Mouse (Mus musculus) liver, embryonic 14.5 days (tissue): ENCODE data around the gene Rab4a. TPM values are rescaled to one million over a fixed set of nuclear protein-coding genes. Genes with fewer than 3 reads are reported as not detected.
A peak's percentile ranks its signal among the peaks of the same experiment; 100 is the strongest.

Experiments
- ATAC-seq: fragments of 200-750 bp; cut with Nextera tagmentation; 2 replicates; pipeline ENCODE4 v1.8.0; 2017; ENCODE audit warnings: moderate number of reproducible peaks, mild to moderate bottlenecking, moderate library complexity; ENCODE audit not compliant: insufficient read depth
- DNase-seq, 3 experiments: peaks; one replicate each; pipeline ENCODE4 v3.0.0-alpha.2; 2012 to 2013; ENCODE audit warnings: low read depth in 3 of 3, low spot score in 3 of 3
- H3K27ac ChIP-seq: fragments of 300-500 bp; sonication (generic); 2 replicates; pipeline ENCODE4 v1.5.1; 2014; ENCODE audit warnings: moderate library complexity, mild to moderate bottlenecking, control low read depth, inconsistent platforms
- H3K27me3 ChIP-seq: fragments of 300-500 bp; sonication (generic); 2 replicates; pipeline ENCODE4 v1.6.1; 2014; ENCODE audit warnings: mild to moderate bottlenecking, low read length, moderate library complexity; ENCODE audit not compliant: control insufficient read depth, insufficient read depth
- H3K36me3 ChIP-seq: fragments of 300-500 bp; sonication (generic); replicated peaks from 2 replicates; pipeline ENCODE4 v1.6.1; 2014; ENCODE audit warnings: low read depth; ENCODE audit not compliant: control insufficient read depth, insufficient read depth
- H3K4me1 ChIP-seq, 2 experiments: fragments of 200-500 bp in 1 of 2; fragments of 300-500 bp in 1 of 2; sonication (generic) in 1 of 2; replicated peaks; 2 replicates each; pipeline ENCODE4 v1.6.1; 2012 to 2014; ENCODE audit warnings: antibody characterized with exemption in 1 of 2, inconsistent platforms in 1 of 2, low read length in 1 of 2; ENCODE audit not compliant: control insufficient read depth in 2 of 2, insufficient read depth in 2 of 2
- H3K4me2 ChIP-seq: fragments of 300-500 bp; sonication (generic); 2 replicates; pipeline ENCODE4 v1.6.1; 2014; ENCODE audit warnings: low read depth, mild to moderate bottlenecking, control low read depth, moderate library complexity
- H3K4me3 ChIP-seq, 2 experiments: fragments of 200-500 bp in 1 of 2; fragments of 300-500 bp in 1 of 2; sonication (generic) in 1 of 2; 2 replicates each; pipeline ENCODE4 v1.5.1; 2012 to 2014; ENCODE audit warnings: low read depth in 2 of 2, low read length in 2 of 2, mild to moderate bottlenecking in 2 of 2, control low read depth in 1 of 2, inconsistent platforms in 1 of 2, moderate library complexity in 1 of 2; ENCODE audit not compliant: insufficient read depth in 1 of 2
- H3K9ac ChIP-seq: fragments of 300-500 bp; sonication (generic); replicated peaks from 2 replicates; pipeline ENCODE4 v1.6.1; 2014; ENCODE audit warnings: mild to moderate bottlenecking, control low read depth, moderate library complexity
- H3K9me3 ChIP-seq: fragments of 300-500 bp; sonication (generic); 2 replicates; pipeline ENCODE4 v1.6.1; 2016; ENCODE audit warnings: low read length, mixed read lengths; ENCODE audit not compliant: control insufficient read depth
- CTCF ChIP-seq: IDR thresholded peaks from 2 replicates; pipeline ENCODE4 v1.5.1; 2016; ENCODE audit warnings: antibody characterized with exemption, low read depth, control low read depth
- EP300 ChIP-seq: IDR thresholded peaks from 2 replicates; pipeline ENCODE4 v1.6.1; 2016; ENCODE audit warnings: antibody characterized with exemption, low read depth
- WGBS: fragments of 180-500 bp; shearing (Covaris S2); extraction: QIAGEN DNeasy Blood & Tissue Kit; methylation state at CpG from one replicate; pipeline ENCODE4 v1.1.7; 2014; ENCODE audit not compliant: insufficient replicate concordance; 5-methylcytosine and 5-hydroxymethylcytosine counted together
- polyA plus RNA-seq, 2 experiments: library from polyadenylated mRNA; depleted of rRNA in 1 of 2; stranded (reverse) in 1 of 2; unstranded in 1 of 2; fragments of >200 nt; fragmentation: Nextera tagmentation in 1 of 2; extraction: Ambion mirVana in 1 of 2; gene quantifications; 2 replicates each; pipeline versions ENCODE4 v1.2.1 to v1.2.3; 2012 to 2014

Gene Rab4a
- polyA plus RNA-seq, 2 experiments, result 12.9 to 23.7 TPM

- no peaks in the 10 kb centered on the region for H3K27me3 ChIP-seq
- no peak for TF ChIP-seq EP300
- no peak for DNase-seq
- H3K27ac ChIP-seq, result no peak overlapping the region
- H3K4me3 ChIP-seq, result no peak overlapping the region
- H3K4me2 ChIP-seq, result no peak overlapping the region
- H3K36me3 ChIP-seq, result no peaks in the 10 kb centered on the region
- H3K4me1 ChIP-seq, result peaks cover 1 to 7% of the 10 kb centered on the region in 2 experiments
- ATAC-seq, result no peak
- no peak overlapping the region for H3K9ac ChIP-seq
- H3K9me3 ChIP-seq, result no peaks in the 10 kb centered on the region
- WGBS, result 72% methylated on average over 16 of the region's 16 CpGs
Observed at GRCm38 (mm10) chr8:123791101-123791844, 14.5 kb upstream of the Rab4a start.

GRCm38 (mm10) chr8:123791845-123792225, 13.9 kb upstream of the Rab4a start:
- no peaks in the 10 kb centered on the region for H3K9me3 ChIP-seq
- no peaks in the 10 kb centered on the region for H3K36me3 ChIP-seq
- no peaks in the 10 kb centered on the region for H3K27me3 ChIP-seq
- ATAC-seq (no peak), DNase-seq (no peak)
- H3K4me1 ChIP-seq, result peaks cover 7 to 13% of the 10 kb centered on the region in 2 experiments
- H3K9ac ChIP-seq, result no peak overlapping the region
- 75% methylated on average over 7 of the region's 7 CpGs for WGBS
- no peak overlapping the region for H3K4me3 ChIP-seq
- TF ChIP-seq CTCF (no peak), EP300 (no peak)
- no peak overlapping the region for H3K4me2 ChIP-seq
- H3K27ac ChIP-seq, result no peak overlapping the region

DNA sequence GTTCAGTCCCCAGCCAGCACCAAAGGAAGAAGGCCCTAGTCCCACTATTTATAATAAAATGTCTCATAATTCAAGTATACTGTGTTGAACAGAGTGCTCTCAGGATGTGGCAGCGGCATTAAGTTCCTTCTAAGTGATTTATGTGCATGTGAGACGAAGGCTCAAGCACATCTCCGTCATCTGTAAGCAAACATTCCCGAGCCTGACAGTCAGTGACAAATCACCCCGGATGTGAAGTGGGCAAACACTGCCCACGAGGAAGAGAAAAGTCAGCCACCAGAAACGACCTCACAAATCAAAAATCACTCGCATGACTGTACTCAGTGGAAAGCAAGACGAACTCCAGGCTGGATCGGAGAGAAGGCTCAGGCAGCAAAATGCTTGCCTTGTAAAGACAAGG, 11.9 kb upstream of the Rab4a start:
- Histone ChIP-seq H3K9me3 (no peaks in the 10 kb centered on the region), H3K9ac (no peak overlapping the region), H3K4me2 (no peak overlapping the region), H3K27me3 (no peaks in the 10 kb centered on the region), H3K27ac (no peak overlapping the region), H3K4me3 (no peak overlapping the region), H3K36me3 (no peaks in the 10 kb centered on the region), H3K4me1 (peaks cover 22 to 27% of the 10 kb centered on the region in 2 experiments)
- TF ChIP-seq CTCF (no peak), EP300 (no peak)
- ATAC-seq (no peak), DNase-seq (no peak)
- 40% methylated on average over 10 of the region's 10 CpGs for WGBS

- no peak overlapping the region for H3K4me2 ChIP-seq
- ATAC-seq (no peak), DNase-seq (no peak)
- peaks cover 22 to 32% of the 10 kb centered on the region in 2 experiments for H3K4me1 ChIP-seq
- 73% methylated on average over 4 of the region's 4 CpGs for WGBS
- H3K9ac ChIP-seq, result no peak overlapping the region
- no peak overlapping the region for H3K4me3 ChIP-seq
- no peaks in the 10 kb centered on the region for H3K9me3 ChIP-seq
- H3K27me3 ChIP-seq, result no peaks in the 10 kb centered on the region
- TF ChIP-seq EP300 (no peak), CTCF (no peak)
- H3K27ac ChIP-seq, result no peak overlapping the region
- no peaks in the 10 kb centered on the region for H3K36me3 ChIP-seq
Observed at GRCm38 (mm10) chr8:123794766-123795165, 11.0 kb upstream of the Rab4a start.

GRCm38 (mm10) chr8:123796758-123797157, 9.0 kb upstream of the Rab4a start:
- no peaks in the 10 kb centered on the region for H3K36me3 ChIP-seq
- no peaks in the 10 kb centered on the region for H3K27me3 ChIP-seq
- DNase-seq (peak in 1 of 3 experiments; percentile 37), ATAC-seq (no peak)
- TF ChIP-seq CTCF, result no peak
- no peak for TF ChIP-seq EP300
- H3K4me1 ChIP-seq, result peaks cover 22 to 40% of the 10 kb centered on the region in 2 experiments
- H3K4me2 ChIP-seq, result no peak overlapping the region
- no peaks in the 10 kb centered on the region for H3K9me3 ChIP-seq
- H3K27ac ChIP-seq, result peak overlapping the region; percentile 15; the same call in 1 of the 2 replicates
- 29% methylated on average over 4 of the region's 4 CpGs for WGBS
- no peak overlapping the region for H3K4me3 ChIP-seq
- H3K9ac ChIP-seq, result no peak overlapping the region
